Mouse (Mus musculus) cerebellum, adult 2 months (tissue): ENCODE data around the gene Afmid. TPM values are rescaled to one million over a fixed set of nuclear protein-coding genes. Genes with fewer than 3 reads are reported as not detected.
A peak's percentile ranks its signal among the peaks of the same experiment; 100 is the strongest.

Source experiments
- DNase-seq, 2 experiments: peaks; one replicate each; pipeline ENCODE4 v3.0.0; 2021
- H3K27ac ChIP-seq: fragments of 200-500 bp; 2 replicates; pipeline ENCODE4 v1.5.1; 2012; ENCODE audit warnings: low read length, control low read depth, inconsistent platforms; ENCODE audit not compliant: insufficient read depth
- H3K27me3 ChIP-seq: fragments of 200-500 bp; 2 replicates; pipeline ENCODE4 v1.6.1; 2012; ENCODE audit warnings: inconsistent platforms, mild to moderate bottlenecking, low read length, moderate library complexity; ENCODE audit not compliant: control insufficient read depth, insufficient read depth
- H3K4me1 ChIP-seq: fragments of 200-500 bp; 2 replicates; pipeline ENCODE4 v1.6.1; 2011; ENCODE audit warnings: low read length; ENCODE audit not compliant: control insufficient read depth, insufficient read depth
- H3K4me3 ChIP-seq: fragments of 200-500 bp; replicated peaks from 2 replicates; pipeline ENCODE3; 2011; ENCODE audit warnings: mild to moderate bottlenecking, low read depth, low read length, control low read depth; ENCODE audit not compliant: insufficient read depth
- CTCF ChIP-seq: fragments of 200-500 bp; IDR thresholded peaks from 2 replicates; pipeline ENCODE4 v1.5.1; 2011; ENCODE audit warnings: low read depth, mild to moderate bottlenecking, control low read depth, low read length, moderate library complexity, borderline replicate concordance; ENCODE audit not compliant: insufficient read depth
- POLR2A ChIP-seq: fragments of 200-500 bp; IDR thresholded peaks from 2 replicates; pipeline ENCODE4 v1.6.1; 2011; ENCODE audit warnings: low read length, control low read depth, borderline replicate concordance; ENCODE audit not compliant: insufficient read depth
- WGBS: fragments of 180-500 bp; shearing (Covaris S2); methylation state at CpG from one replicate; pipeline ENCODE4 v1.1.7; 2018; 5-methylcytosine and 5-hydroxymethylcytosine counted together
- polyA plus RNA-seq: library from polyadenylated mRNA; depleted of rRNA; stranded (reverse); fragments of >200 nt; gene quantifications from 2 replicates; pipeline ENCODE4 v1.2.3, GENCODE M21; 2012

Afmid gene
- polyA plus RNA-seq, 1 experiment: 3.8 TPM

- WGBS: 8% methylated on average over 14 of the region's 14 CpGs
- TF ChIP-seq POLR2A: no peak
- TF ChIP-seq CTCF: peak; percentile 69
- DNase-seq: peak in 1 of 2 experiments; percentile 54
- H3K27me3 ChIP-seq: no peaks in the 10 kb centered on the region
- no peak overlapping the region for H3K4me3 ChIP-seq
- no peak overlapping the region for H3K27ac ChIP-seq
- no peaks in the 10 kb centered on the region for H3K4me1 ChIP-seq
Measured at GRCm38 (mm10) chr11:117790286-117790685, 35.4 kb upstream of the Afmid start.

DNA sequence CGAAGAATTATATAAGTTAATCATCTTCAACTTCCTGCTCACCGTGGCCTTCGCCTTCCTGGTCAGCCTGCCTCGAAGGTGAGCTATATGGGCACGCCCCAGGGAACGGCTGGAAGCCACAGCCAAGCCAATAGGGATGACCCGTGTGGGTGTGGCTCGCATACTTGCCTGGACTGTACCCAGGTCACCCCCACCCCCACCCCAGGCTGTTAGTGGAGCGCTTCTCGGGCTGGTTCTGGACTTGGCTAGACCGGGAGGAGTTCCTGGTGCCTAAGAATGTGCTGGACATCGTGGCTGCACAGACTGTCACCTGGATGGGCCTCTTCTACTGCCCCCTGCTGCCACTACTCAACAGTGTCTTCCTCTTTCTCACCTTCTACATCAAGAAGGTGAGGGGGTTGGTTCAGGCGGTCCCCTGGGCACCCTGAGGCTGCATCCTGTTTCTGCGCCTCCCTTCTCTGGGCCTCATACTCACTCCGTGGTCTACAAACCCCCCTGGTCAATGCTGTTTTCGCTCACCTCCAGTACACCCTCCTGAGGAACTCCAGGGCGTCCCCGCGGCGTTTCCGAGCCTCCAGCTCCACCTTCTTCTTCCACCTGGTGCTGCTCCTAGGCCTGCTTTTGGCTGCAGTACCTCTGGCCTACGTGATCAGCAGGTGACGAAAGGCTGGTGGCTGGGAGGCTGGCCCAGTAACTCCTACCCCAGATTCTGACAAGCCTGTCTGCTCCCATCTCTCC, 34.9 kb upstream of the Afmid start:
- Histone ChIP-seq H3K4me3 (no peak overlapping the region), H3K27ac (no peak overlapping the region), H3K4me1 (no peaks in the 10 kb centered on the region), H3K27me3 (no peaks in the 10 kb centered on the region)
- DNase-seq: no peak
- TF ChIP-seq POLR2A (no peak), CTCF (no peak)
- WGBS: 55% methylated on average over 23 of the region's 23 CpGs

- Histone ChIP-seq H3K4me1 (no peaks in the 10 kb centered on the region), H3K27me3 (no peaks in the 10 kb centered on the region), H3K27ac (no peak overlapping the region), H3K4me3 (no peak overlapping the region)
- 91% methylated on average over 9 of the region's 9 CpGs for WGBS
- TF ChIP-seq CTCF: no peak
- DNase-seq: no peak
Measured at GRCm38 (mm10) chr11:117791441-117791761, 34.3 kb upstream of the Afmid start.

DNA sequence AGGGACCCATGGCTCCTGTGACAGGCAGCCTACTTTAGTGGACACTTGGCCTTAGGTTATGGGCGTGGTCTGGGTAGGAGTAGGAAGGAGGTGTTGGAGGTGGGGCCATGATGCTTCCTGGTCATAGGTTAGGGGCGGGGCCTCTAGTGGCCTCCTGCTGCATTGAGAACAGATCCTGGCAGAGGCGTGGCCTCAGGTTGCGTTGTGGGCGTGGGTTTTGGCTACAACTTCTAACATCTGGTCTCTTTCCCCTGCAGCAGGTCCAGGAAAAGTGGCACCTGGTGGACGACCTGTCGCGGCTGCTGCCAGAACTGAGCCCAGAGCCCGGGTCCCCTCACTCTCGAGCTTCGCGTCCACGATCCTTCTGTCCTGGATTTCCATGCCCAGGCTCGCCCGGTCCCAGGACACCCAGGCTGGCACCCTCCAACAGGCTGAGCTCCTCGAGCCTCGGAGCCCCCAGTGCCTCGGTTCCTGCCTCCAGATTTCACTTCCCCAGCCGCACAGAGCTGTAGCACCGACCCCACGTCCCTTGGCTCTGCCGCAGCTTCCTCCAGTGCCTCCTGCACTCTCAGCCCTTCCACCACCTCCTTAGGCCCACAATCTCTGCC, 33.3 kb upstream of the Afmid start:
- 22% methylated on average over 22 of the region's 22 CpGs for WGBS
- TF ChIP-seq POLR2A (no peak), CTCF (no peak)
- Histone ChIP-seq H3K27ac (no peak overlapping the region), H3K27me3 (no peaks in the 10 kb centered on the region), H3K4me1 (no peaks in the 10 kb centered on the region), H3K4me3 (no peak overlapping the region)
- DNase-seq: no peak

DNA sequence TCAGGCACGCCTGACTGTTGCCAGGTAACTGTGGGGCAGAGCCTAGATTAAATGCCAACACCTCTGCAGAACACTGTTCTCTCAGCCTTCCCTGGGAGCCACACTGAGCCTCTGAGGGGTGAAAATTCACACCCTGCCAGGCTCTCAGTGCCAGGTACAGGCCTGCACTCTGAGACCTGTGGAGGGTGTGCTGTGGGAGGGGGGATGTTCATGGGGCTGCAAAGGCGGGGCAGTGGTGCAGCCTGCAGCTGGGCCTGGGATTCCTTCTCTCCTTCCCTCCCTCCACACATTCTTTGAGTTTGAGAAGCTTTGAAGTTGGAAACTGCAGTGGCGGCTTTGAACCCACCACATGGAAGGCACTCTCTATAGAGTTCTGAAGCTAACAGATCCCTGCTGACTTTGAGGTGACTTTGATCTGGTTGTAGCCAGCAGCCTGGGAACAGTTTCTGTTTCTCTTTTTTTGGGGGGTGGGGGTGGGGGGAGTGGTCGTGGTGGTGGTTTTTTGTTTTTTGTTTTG, 31.6 kb upstream of the Afmid start:
- no peaks in the 10 kb centered on the region; the same call in 1 of the 2 replicates for H3K27me3 ChIP-seq
- no peak for DNase-seq
- no peak for TF ChIP-seq CTCF
- TF ChIP-seq POLR2A: no peak
- WGBS: 78% methylated on average over 4 of the region's 4 CpGs
- no peak overlapping the region for H3K27ac ChIP-seq
- H3K4me3 ChIP-seq: no peak overlapping the region
- H3K4me1 ChIP-seq: no peaks in the 10 kb centered on the region

DNA sequence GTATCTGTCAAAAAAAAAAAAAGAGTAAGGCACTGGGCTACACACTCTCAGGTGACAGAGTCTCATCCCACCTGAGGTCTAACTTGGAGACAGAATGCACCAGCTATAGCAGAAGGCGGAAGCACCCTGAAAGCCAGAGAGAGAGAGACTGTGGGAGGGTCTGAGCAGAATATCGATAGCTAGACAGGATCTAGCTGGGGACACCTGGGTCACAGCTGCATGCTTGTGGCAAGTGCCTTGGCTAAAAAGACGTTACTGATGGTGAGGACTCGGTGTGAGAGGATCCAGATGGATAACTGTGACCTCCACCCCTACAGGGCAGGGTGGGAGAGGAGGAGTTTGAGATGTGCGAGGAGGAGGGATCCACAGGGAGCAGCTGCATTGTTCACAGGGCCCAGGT, 28.8 kb upstream of the Afmid start:
- H3K4me1 ChIP-seq: no peaks in the 10 kb centered on the region
- H3K27ac ChIP-seq: no peak overlapping the region
- TF ChIP-seq POLR2A: no peak
- no peak for TF ChIP-seq CTCF
- no peaks in the 10 kb centered on the region; the same call in 1 of the 2 replicates for H3K27me3 ChIP-seq
- H3K4me3 ChIP-seq: no peak overlapping the region
- WGBS: 64% methylated on average over 5 of the region's 5 CpGs
- no peak for DNase-seq

- H3K4me1 ChIP-seq: no peaks in the 10 kb centered on the region
- no peak for DNase-seq
- no peaks in the 10 kb centered on the region; the same call in 1 of the 2 replicates for H3K27me3 ChIP-seq
- 80% methylated on average over 9 of the region's 9 CpGs for WGBS
- no peak within 1 kb of the TSS for H3K27ac ChIP-seq
- H3K4me3 ChIP-seq: no peak within 1 kb of the TSS
- TF ChIP-seq CTCF: no peak
- no peak for TF ChIP-seq POLR2A
Measured at GRCm38 (mm10) chr11:117797511-117798159, 28.1 kb upstream of the Afmid start, which contains the start of gene 6030468B19Rik. Gene 6030468B19Rik (plus strand): TSS chr11:117797660.

DNA sequence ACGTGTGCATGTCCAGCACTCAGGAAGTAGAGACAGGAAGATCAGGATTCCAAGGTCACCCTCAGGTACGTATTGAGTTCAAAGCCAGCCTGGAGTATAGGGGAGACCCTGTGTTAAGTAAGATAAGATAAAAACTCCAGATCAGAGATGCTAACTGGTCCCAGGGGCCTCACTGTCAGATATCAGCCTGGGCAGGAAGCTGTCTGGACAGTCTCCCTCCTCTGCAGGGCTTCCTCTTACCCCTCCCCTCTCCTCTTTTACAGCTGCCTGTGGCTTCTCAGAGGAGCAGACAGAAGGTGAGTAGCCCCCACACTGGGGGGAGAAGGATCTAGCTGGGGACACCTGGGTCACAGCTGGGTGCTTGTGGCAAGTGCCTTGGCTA, 27.6 kb upstream of the Afmid start:
- Histone ChIP-seq H3K27ac (no peak overlapping the region), H3K4me3 (no peak overlapping the region), H3K4me1 (no peaks in the 10 kb centered on the region), H3K27me3 (no peaks in the 10 kb centered on the region; the same call in 1 of the 2 replicates)
- 86% methylated on average over 2 of the region's 2 CpGs for whole genome bisulfite sequencing
- TF ChIP-seq CTCF: no peak
- TF ChIP-seq POLR2A: no peak
- no peak for DNase-seq
